Mouse (Mus musculus) testis, postnatal 10 days (tissue): ENCODE data around the gene Ccdc71.
A peak's percentile ranks its signal among the peaks of the same experiment; 100 is the strongest.

ENCODE experiments used
- DNase-seq: peaks from one replicate; pipeline ENCODE4 v3.0.0; 2021; ENCODE audit warnings: low spot score

Ccdc71 gene

DNA sequence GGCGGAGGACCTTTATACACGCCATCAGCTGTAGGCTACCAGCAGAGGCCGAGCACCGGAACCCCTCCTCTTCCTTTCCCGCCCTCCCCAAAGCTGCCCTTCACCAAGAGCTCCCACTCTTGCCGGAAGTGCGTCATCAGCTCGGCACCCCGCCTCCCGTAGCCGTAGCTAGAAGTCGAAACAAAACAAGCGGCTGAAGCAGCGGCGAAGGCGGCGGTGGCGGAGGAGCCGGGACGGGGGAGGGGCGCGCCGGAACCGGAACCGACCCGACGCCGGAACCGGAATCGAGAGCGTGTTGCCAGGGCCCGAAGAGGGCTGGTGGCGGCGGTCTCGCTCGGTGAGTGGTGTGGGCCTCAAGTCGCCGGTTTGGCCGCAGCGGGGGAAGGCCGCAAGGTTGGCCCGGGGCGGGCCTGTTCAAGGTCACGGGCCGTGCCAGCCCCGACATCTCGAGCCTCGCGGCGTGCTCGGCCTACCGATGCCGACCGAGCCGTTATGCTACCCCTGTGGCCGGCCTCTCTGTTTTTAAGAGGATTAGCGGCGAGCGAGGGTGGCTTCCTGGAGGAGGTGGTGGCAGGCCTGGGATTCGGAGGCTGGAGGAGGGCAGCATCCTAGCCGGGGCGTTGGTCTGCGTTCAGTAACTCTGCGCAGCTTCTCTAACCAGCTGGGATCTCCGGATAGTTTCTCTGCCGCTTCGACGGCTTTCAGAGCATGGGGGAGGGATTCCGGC, 30.4 kb downstream of the Ccdc71 start, which contains the start of gene Usp19:
Gene Usp19 (plus strand): TSS at position 44 of the 727 bp plus-strand sequence.
- peak; percentile 94 for DNase-seq

DNA sequence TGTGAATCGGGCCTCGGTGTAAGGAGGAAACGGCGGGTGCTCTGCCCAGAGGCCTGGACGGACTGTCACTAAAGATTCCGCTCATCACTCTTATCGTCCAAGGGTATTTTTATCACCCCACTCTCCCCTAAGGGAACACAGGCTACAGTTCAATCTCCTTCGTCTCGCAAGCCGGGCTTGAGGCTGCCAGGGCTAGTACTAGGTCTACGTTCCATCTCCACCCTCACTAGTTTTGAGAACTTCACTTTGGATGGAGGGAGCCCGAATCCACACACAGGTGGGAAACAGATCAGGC, 30.9 kb downstream of the Ccdc71 start:
- DNase-seq: no peak

DNA sequence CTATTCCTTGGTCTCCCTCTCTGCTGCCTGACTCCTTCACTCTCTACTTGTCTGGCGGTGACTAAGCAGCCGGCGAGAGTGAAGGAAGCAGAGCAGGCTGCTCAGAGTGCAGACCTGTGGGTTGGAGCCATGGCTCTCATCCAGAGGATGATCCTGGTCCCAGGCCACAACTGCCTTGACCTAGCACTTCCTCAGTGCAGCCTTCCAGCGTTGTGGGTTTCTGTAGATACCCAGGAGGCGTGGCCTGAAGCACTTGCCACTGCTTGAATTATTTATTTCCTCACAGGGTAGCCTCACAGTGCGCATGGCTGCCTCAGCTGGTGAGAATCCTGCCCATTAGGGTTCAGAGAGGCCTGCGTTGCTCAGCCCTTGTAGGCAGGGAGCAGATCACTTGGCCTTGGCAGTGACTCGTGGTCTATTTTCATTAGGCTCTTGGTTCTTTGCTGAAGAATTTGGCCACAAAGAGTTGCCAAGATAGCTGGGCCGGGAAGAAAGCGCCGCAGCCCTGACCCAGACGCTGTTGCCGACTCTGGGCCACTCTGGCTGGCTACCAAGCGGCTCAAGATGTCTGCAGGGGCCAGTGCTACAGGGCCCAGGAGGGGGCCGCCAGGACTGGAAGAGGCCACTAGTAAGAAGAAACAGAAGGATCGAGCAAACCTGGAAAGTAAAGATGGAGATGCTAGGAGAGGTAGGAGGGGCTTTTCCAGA, 31.9 kb downstream of the Ccdc71 start:
- peak; percentile 65 for DNase-seq

GRCm38 (mm10) chr9:108493246-108493645, 32.9 kb downstream of the Ccdc71 start:
- DNase-seq: no peak

- DNase-seq: no peak
These were observed 34.0 kb downstream of the Ccdc71 start for GRCm38 (mm10) chr9:108494146-108494825.

GRCm38 (mm10) chr9:108494905-108495304, 34.6 kb downstream of the Ccdc71 start:
- DNase-seq: no peak

DNA sequence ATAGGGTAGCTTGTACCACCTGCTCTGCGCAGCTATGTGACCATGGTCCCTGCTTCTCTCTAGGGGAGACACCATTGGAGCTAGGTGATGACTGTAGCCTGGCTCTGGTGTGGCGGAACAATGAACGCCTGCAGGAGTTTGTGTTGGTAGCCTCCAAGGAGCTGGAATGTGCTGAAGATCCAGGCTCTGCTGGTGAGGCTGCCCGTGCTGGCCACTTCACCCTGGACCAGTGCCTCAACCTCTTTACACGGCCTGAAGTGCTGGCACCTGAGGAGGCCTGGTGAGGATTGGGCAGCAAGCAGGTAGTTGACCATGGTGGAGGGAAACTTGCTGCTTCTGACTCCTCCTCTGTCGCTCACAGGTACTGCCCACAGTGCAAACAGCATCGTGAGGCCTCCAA, 38.9 kb downstream of the Ccdc71 start:
- DNase-seq: no peak

DNA sequence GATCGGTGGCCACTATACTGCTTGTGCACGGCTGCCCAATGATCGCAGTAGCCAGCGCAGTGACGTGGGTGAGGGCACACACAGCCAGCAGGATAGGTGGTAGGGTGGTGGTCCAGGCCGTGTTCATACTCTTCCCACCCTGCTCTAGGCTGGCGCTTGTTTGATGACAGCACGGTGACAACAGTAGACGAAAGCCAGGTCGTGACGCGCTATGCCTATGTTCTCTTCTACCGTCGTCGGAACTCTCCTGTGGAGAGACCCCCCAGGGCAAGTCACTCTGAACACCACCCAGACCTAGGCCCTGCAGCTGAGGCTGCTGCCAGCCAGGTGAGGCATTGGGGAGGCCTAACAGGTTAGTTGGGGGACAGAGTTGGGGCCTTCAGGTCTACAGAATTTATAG, 39.6 kb downstream of the Ccdc71 start:
- DNase-seq: no peak

DNA sequence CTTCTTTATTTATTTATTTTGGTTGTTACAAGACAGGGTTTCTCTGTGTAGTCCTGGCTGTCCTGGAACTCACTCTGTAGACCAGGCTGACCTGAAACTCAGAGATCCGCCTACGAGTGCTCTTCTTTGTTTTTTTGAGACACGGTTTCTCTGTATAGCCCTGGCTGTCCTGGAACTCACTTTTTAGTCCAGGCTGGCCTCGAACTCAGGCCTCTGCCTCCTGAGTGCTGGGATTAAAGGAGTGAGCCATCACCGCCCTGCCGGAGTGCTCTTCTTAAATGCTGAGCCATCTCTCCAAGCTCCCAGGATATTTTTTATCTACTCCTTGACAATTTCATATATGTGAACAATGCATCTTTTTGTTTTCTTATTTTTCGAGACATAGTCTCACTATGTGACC, 46.6 kb downstream of the Ccdc71 start:
- peak; percentile 43 for DNase-seq

GRCm38 (mm10) chr9:108507619-108508434, 47.5 kb downstream of the Ccdc71 start, which contains the start of gene Qars:
Gene Qars, plus strand, starts transcription at chr9:108507706.
- peak; percentile 96 for DNase-seq

DNA sequence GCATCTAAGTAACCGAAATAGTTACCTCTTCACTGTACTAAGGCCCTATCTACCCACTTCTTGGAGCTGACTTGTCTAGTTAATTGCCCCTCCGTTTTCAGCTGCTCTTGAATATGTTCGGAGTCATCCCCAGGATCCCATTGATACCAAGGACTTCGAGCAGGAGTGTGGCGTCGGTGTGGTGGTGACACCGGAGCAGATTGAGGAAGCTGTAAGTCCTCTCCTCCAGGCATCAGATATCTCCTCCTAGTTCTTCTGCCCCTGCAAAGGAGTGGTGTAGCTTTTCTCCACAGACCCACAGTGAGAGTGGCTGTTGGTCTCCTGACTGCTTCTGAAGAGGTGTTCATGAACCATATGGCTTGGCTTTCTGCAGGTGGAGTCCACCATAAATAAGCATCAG, 48.4 kb downstream of the Ccdc71 start:
- DNase-seq: no peak
